Mouse (Mus musculus) heart, postnatal 0 days (tissue): ENCODE results near the gene Fam171a1. TPM values are rescaled to one million over a fixed set of nuclear protein-coding genes. Genes with fewer than 3 reads are reported as not detected.
"Not testable (repeated sequence)": the region's sequence is repeated elsewhere in the genome, so short reads cannot be mapped to it uniquely, and the experiment has no call there.

Source experiments
- ATAC-seq: fragments of 200-750 bp; cut with Nextera tagmentation; 2 replicates; pipeline ENCODE4 v1.8.0; 2017; ENCODE audit warnings: low read depth, moderate number of reproducible peaks, moderate library complexity; ENCODE audit not compliant: insufficient read depth
- DNase-seq: peaks from one replicate; pipeline ENCODE4 v3.0.0-alpha.2; 2016; ENCODE audit warnings: low spot score
- H3K27ac ChIP-seq: fragments of 300-500 bp; sonication (generic); 2 replicates; pipeline ENCODE4 v1.5.1; 2014; ENCODE audit warnings: low read depth, mild to moderate bottlenecking
- H3K27me3 ChIP-seq: fragments of 300-500 bp; sonication (generic); 2 replicates; pipeline ENCODE4 v1.6.1; 2014; ENCODE audit warnings: low read length, mixed read lengths; ENCODE audit not compliant: control insufficient read depth, insufficient read depth
- H3K36me3 ChIP-seq: fragments of 300-500 bp; sonication (generic); replicated peaks from 2 replicates; pipeline ENCODE4 v1.6.1; 2014; ENCODE audit warnings: low read length, mixed read lengths; ENCODE audit not compliant: control insufficient read depth, insufficient read depth
- H3K4me1 ChIP-seq: fragments of 300-500 bp; sonication (generic); 2 replicates; pipeline ENCODE4 v1.6.1; 2014; ENCODE audit warnings: antibody characterized with exemption; ENCODE audit not compliant: control insufficient read depth, insufficient read depth
- H3K4me2 ChIP-seq: fragments of 300-500 bp; sonication (generic); 2 replicates; pipeline ENCODE4 v1.6.1; 2014; ENCODE audit warnings: low read depth, mild to moderate bottlenecking, low read length, moderate library complexity
- H3K4me3 ChIP-seq: fragments of 300-500 bp; sonication (generic); 2 replicates; pipeline ENCODE4 v1.5.1; 2014; ENCODE audit warnings: low read depth, low read length
- H3K9ac ChIP-seq: fragments of 300-500 bp; sonication (generic); replicated peaks from 2 replicates; pipeline ENCODE4 v1.6.1; 2014; ENCODE audit warnings: low read depth, low read length, mixed read lengths
- H3K9me3 ChIP-seq: fragments of 300-500 bp; sonication (generic); replicated peaks from 2 replicates; pipeline ENCODE4 v1.6.1; 2016; ENCODE audit warnings: low read length; ENCODE audit not compliant: control insufficient read depth
- CTCF ChIP-seq: IDR thresholded peaks from 2 replicates; pipeline ENCODE4 v1.5.1; 2016; ENCODE audit warnings: antibody characterized with exemption, control low read depth, low read depth
- EP300 ChIP-seq: IDR thresholded peaks from 2 replicates; pipeline ENCODE4 v1.6.1; 2016; ENCODE audit warnings: antibody characterized with exemption, low read depth
- WGBS: fragments of 180-500 bp; shearing (Covaris S2); extraction: QIAGEN DNeasy Blood & Tissue Kit; methylation state at CpG from one replicate; pipeline ENCODE4 v1.1.7; 2014; 5-methylcytosine and 5-hydroxymethylcytosine counted together
- polyA plus RNA-seq: library from polyadenylated mRNA; unstranded; fragments of >200 nt; fragmentation: Nextera tagmentation; extraction: Ambion mirVana; gene quantifications from 2 replicates; pipeline ENCODE4 v1.2.1, GENCODE M21; 2015
- total RNA-seq: library from RNA; depleted of rRNA; stranded (reverse); fragments of >200 nt; gene quantifications from 2 replicates; pipeline ENCODE4 v1.2.3, GENCODE M21; 2014; ENCODE audit warnings: low replicate concordance

The Fam171a1 gene
- total and polyA plus RNA-seq, 2 experiments from 2014 or later: 15.4 to 28.1 TPM

- DNase-seq (peak; percentile 66), ATAC-seq (peak; percentile 91)
- WGBS: 37% methylated on average over 4 of the region's 4 CpGs
- no peak overlapping the region for H3K9ac ChIP-seq
- TF ChIP-seq EP300 (peak; percentile 72), CTCF (no peak)
- H3K4me2 ChIP-seq: no peak overlapping the region
- H3K9me3 ChIP-seq: no peaks in the 10 kb centered on the region
- H3K4me1 ChIP-seq: 0 out of 2 replicates have a peak, but pooled peaks cover 8% of the 10 kb centered on the region
- H3K4me3 ChIP-seq: no peak overlapping the region
- H3K27ac ChIP-seq: no peak overlapping the region
- H3K27me3 ChIP-seq: no peaks in the 10 kb centered on the region
- peaks cover 31% of the 10 kb centered on the region for H3K36me3 ChIP-seq
Measured at GRCm38 (mm10) chr2:3200422-3200821, 86.4 kb downstream of the Fam171a1 start.

DNA sequence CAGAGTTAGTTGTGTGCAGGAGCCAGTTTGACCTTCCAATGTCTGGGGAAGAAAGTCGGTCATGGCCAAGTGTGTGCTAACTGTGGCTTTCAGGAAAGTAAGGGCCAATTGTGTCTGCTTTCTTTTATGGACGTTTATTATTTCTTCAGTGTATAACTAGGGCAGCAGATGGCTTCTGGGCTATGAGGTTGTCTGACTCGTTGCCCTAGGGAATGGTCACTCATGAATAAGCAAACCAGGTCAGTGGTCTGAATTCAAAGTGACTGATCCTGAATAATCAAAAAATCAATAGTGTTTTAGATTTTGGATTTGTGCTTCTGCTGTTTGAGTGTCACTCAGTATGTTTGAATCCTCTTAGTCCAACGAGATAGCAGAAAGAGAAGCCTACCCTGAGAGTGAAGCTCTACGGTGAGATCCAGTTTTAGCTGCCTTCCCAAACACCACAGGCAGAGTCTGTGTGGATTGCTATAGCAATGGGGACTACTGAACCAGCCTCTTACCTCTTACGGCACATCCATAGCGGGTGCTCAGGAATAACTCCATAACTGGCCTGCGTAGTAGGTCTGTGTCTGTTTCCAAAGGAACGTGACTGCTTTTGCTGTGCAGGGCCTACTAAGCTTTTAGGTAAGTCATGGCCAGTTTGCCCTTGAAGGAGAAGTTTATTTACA is 93.1 kb downstream of the Fam171a1 start:
- H3K27me3 ChIP-seq: no peaks in the 10 kb centered on the region
- H3K4me1 ChIP-seq: 0 out of 2 replicates have a peak, but pooled peaks cover 8% of the 10 kb centered on the region
- H3K9ac ChIP-seq: no peak overlapping the region
- no peak overlapping the region for H3K27ac ChIP-seq
- 83% methylated on average over 9 of the region's 9 CpGs for WGBS
- ATAC-seq (no peak), DNase-seq (no peak)
- H3K9me3 ChIP-seq: no peaks in the 10 kb centered on the region
- TF ChIP-seq EP300 (no peak), CTCF (no peak)
- peaks cover 16% of the 10 kb centered on the region; the same call in 1 of the 2 replicates for H3K36me3 ChIP-seq
- no peak overlapping the region for H3K4me3 ChIP-seq
- no peak overlapping the region for H3K4me2 ChIP-seq

- no peak for TF ChIP-seq CTCF
- no peak for TF ChIP-seq EP300
- whole genome bisulfite sequencing: 75% methylated on average over 3 of the region's 3 CpGs
- H3K9ac ChIP-seq: no peak overlapping the region
- DNase-seq: no peak
- ATAC-seq: no peak
- no peak overlapping the region for H3K27ac ChIP-seq
- no peak overlapping the region for H3K4me2 ChIP-seq
- H3K4me1 ChIP-seq: no peaks in the 10 kb centered on the region
- no peaks in the 10 kb centered on the region for H3K27me3 ChIP-seq
- no peaks in the 10 kb centered on the region for H3K9me3 ChIP-seq
- no peak overlapping the region for H3K4me3 ChIP-seq
- no peaks in the 10 kb centered on the region for H3K36me3 ChIP-seq
Measured at GRCm38 (mm10) chr2:3215480-3215879, 101.5 kb downstream of the Fam171a1 start.

- no peaks in the 10 kb centered on the region for H3K27me3 ChIP-seq
- H3K4me3 ChIP-seq: no peak overlapping the region
- H3K9ac ChIP-seq: no peak overlapping the region
- H3K4me1 ChIP-seq: no peaks in the 10 kb centered on the region
- DNase-seq (no peak), ATAC-seq (no peak)
- no peak overlapping the region for H3K4me2 ChIP-seq
- 83% methylated on average over 10 of the region's 10 CpGs for WGBS
- H3K27ac ChIP-seq: no peak overlapping the region
- no peaks in the 10 kb centered on the region for H3K9me3 ChIP-seq
- H3K36me3 ChIP-seq: no peaks in the 10 kb centered on the region; the same call in 1 of the 2 replicates
- TF ChIP-seq EP300 (no peak), CTCF (no peak)
Measured at GRCm38 (mm10) chr2:3216617-3217016, 102.6 kb downstream of the Fam171a1 start.

- not testable (repeated sequence) for H3K4me2 ChIP-seq, H3K36me3 ChIP-seq, H3K9ac ChIP-seq, ATAC-seq, H3K27ac ChIP-seq, H3K4me1 ChIP-seq, H3K27me3 ChIP-seq, H3K9me3 ChIP-seq, H3K4me3 ChIP-seq, DNase-seq
- 100% methylated on average over 3 of the region's 3 CpGs for WGBS
Measured at GRCm38 (mm10) chr2:3217577-3217976, 103.6 kb downstream of the Fam171a1 start.

GRCm38 (mm10) chr2:3218225-3218624 is 104.2 kb downstream of the Fam171a1 start:
- no peaks in the 10 kb centered on the region for H3K4me1 ChIP-seq
- H3K27me3 ChIP-seq: no peaks in the 10 kb centered on the region
- no peak overlapping the region for H3K27ac ChIP-seq
- DNase-seq: no peak
- no peaks in the 10 kb centered on the region for H3K9me3 ChIP-seq
- no peaks in the 10 kb centered on the region; the same call in 1 of the 2 replicates for H3K36me3 ChIP-seq
- no peak overlapping the region for H3K9ac ChIP-seq
- no peak for ATAC-seq
- H3K4me3 ChIP-seq: no peak overlapping the region
- no peak overlapping the region for H3K4me2 ChIP-seq
- TF ChIP-seq CTCF (no peak), EP300 (no peak)
- WGBS: 63% methylated on average over 6 of the region's 6 CpGs
